In the genomic region with DNA sequence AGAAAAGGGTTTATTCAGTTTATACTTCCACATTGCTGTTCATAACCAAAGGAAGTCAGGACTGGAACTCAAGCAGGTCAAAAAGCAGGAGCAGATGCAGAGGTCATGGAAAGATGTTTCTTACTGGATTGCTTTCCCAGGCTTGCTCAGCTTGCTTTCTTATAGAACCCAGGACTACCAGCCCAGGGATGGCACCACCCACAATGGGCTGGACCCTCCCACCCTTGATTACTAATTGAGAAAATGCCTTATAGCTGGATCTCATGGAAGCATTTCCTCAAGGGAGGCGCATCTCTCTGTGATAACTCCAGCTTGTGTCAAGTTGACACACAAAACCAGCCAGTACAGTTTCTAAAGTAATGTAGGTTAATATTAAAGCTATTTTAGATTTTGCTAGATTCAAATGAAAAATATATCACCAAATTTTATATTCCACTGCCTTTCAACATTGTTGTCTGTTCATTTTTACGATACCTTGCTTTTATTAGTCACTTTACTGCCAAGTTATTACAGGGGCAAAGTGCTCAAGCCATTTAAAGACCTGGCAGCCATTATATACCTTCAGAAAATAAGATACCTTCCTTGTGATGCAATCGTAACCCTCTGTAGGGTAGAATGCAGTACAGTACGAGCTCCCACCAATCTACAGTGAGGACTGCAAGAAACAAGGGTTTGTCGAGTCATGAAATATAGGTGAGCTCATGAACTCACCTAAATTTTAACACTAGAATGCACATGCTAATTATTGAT, we compare ENCODE assay signal across 1 mouse cellular context. TPM values are rescaled to one million over a fixed set of nuclear protein-coding genes. Genes with fewer than 3 reads are reported as not detected.
"Had no signal": no experiment of that assay in that cellular context is flagged by ENCODE, and none has a peak within 500 bp of the region (broad histone marks: within the 10 kb centered on the region; RNA-seq: fewer than 3 reads in every experiment).

No protein-coding gene starts in this region.

RNA-seq across cellular contexts. Expression of gene Lrrc19, which starts 0.7 kb away (rescaled TPM):
- polyA plus RNA-seq: frontal cortex, adult 2 months had no signal
